Mouse (Mus musculus) liver, embryonic 16.5 days (tissue): ENCODE measurements around the gene Rorb. TPM values are rescaled to one million over a fixed set of nuclear protein-coding genes. Genes with fewer than 3 reads are reported as not detected.

Source experiments
- ATAC-seq: fragments of 200-750 bp; cut with Nextera tagmentation; 2 replicates; pipeline ENCODE4 v1.8.0; 2017; ENCODE audit warnings: low read depth, mild to moderate bottlenecking, moderate number of reproducible peaks, moderate library complexity
- H3K27ac ChIP-seq: fragments of 300-500 bp; sonication (generic); 2 replicates; pipeline ENCODE4 v1.5.1; 2014; ENCODE audit warnings: mild to moderate bottlenecking, low read length
- H3K27me3 ChIP-seq: fragments of 300-500 bp; sonication (generic); 2 replicates; pipeline ENCODE4 v1.6.1; 2014; ENCODE audit warnings: low read depth, low read length, mixed read lengths; ENCODE audit not compliant: control insufficient read depth, insufficient read depth
- H3K36me3 ChIP-seq: fragments of 300-500 bp; sonication (generic); 2 replicates; pipeline ENCODE4 v1.6.1; 2014; ENCODE audit warnings: mild to moderate bottlenecking; ENCODE audit not compliant: control insufficient read depth, insufficient read depth
- H3K4me1 ChIP-seq: fragments of 300-500 bp; sonication (generic); 2 replicates; pipeline ENCODE4 v1.6.1; 2014; ENCODE audit warnings: low read depth, low read length, mixed read lengths; ENCODE audit not compliant: control insufficient read depth
- H3K4me2 ChIP-seq: fragments of 300-500 bp; sonication (generic); 2 replicates; pipeline ENCODE4 v1.6.1; 2014; ENCODE audit warnings: low read depth, low read length, mixed read lengths
- H3K4me3 ChIP-seq: fragments of 300-500 bp; sonication (generic); 2 replicates; pipeline ENCODE4 v1.5.1; 2014; ENCODE audit warnings: low read depth, mild to moderate bottlenecking, low read length
- H3K9ac ChIP-seq: fragments of 300-500 bp; sonication (generic); 2 replicates; pipeline ENCODE4 v1.6.1; 2014; ENCODE audit warnings: low read depth, low read length
- H3K9me3 ChIP-seq: fragments of 300-500 bp; sonication (generic); replicated peaks from 2 replicates; pipeline ENCODE4 v1.6.1; 2016; ENCODE audit warnings: low read length; ENCODE audit not compliant: control insufficient read depth
- WGBS: fragments of 180-500 bp; shearing (Covaris S2); extraction: QIAGEN DNeasy Blood & Tissue Kit; methylation state at CpG from one replicate; pipeline ENCODE4 v1.1.7; 2014; ENCODE audit not compliant: insufficient replicate concordance; 5-methylcytosine and 5-hydroxymethylcytosine counted together
- polyA plus RNA-seq: library from polyadenylated mRNA; unstranded; fragments of >200 nt; fragmentation: Nextera tagmentation; extraction: Ambion mirVana; gene quantifications from 2 replicates; pipeline ENCODE4 v1.2.1, GENCODE M21; 2015

Rorb gene
- polyA plus RNA-seq, 1 experiment from 2014 or later, result 0.02 TPM

GRCm38 (mm10) chr19:19110011-19110768 lies 806 bp downstream of the Rorb start:
- under 1% methylated on average over 49 of the region's 49 CpGs for WGBS
- H3K9ac ChIP-seq, result no peak overlapping the region

GRCm38 (mm10) chr19:19108596-19109381 lies 2.2 kb downstream of the Rorb start:
- Histone ChIP-seq H3K4me3 (no peak overlapping the region), H3K36me3 (no peaks in the 10 kb centered on the region), H3K4me2 (no peak overlapping the region), H3K27ac (no peak overlapping the region), H3K9ac (no peak overlapping the region), H3K27me3 (peaks cover 32% of the 10 kb centered on the region), H3K9me3 (no peaks in the 10 kb centered on the region), H3K4me1 (no peaks in the 10 kb centered on the region; the same call in none of the 2 replicates)
- 19% methylated on average over 13 of the region's 13 CpGs for WGBS
- no peak for ATAC-seq

More at GRCm38 (mm10) chr19:19110011-19110768, 806 bp downstream of the Rorb start:
- Histone ChIP-seq H3K9me3 (no peaks in the 10 kb centered on the region), H3K4me1 (no peaks in the 10 kb centered on the region; the same call in none of the 2 replicates), H3K4me3 (peak overlapping the region; percentile 46), H3K4me2 (peak overlapping the region; percentile 70), H3K27ac (no peak overlapping the region), H3K36me3 (no peaks in the 10 kb centered on the region), H3K27me3 (peaks cover 32% of the 10 kb centered on the region)
- no peak for ATAC-seq

- Histone ChIP-seq H3K27ac (no peak overlapping the region), H3K4me1 (no peaks in the 10 kb centered on the region), H3K9ac (no peak overlapping the region), H3K4me3 (no peak overlapping the region), H3K27me3 (peaks cover 17% of the 10 kb centered on the region), H3K9me3 (no peaks in the 10 kb centered on the region), H3K36me3 (no peaks in the 10 kb centered on the region), H3K4me2 (no peak overlapping the region)
- no peak for ATAC-seq
- 57% methylated on average over 2 of the region's 2 CpGs for WGBS
Measured at GRCm38 (mm10) chr19:19104581-19104980, 6.4 kb downstream of the Rorb start.

GRCm38 (mm10) chr19:19097149-19097548 lies 13.8 kb downstream of the Rorb start:
- Histone ChIP-seq H3K4me2 (no peak overlapping the region), H3K4me3 (no peak overlapping the region), H3K4me1 (no peaks in the 10 kb centered on the region), H3K9me3 (no peaks in the 10 kb centered on the region), H3K36me3 (no peaks in the 10 kb centered on the region), H3K27ac (no peak overlapping the region), H3K27me3 (no peaks in the 10 kb centered on the region), H3K9ac (no peak overlapping the region)
- ATAC-seq, result no peak
- 66% methylated on average over 6 of the region's 6 CpGs for WGBS

GRCm38 (mm10) chr19:19089427-19089826 lies 21.6 kb downstream of the Rorb start:
- ATAC-seq, result no peak
- Histone ChIP-seq H3K27ac (no peak overlapping the region), H3K4me3 (no peak overlapping the region), H3K36me3 (no peaks in the 10 kb centered on the region), H3K4me1 (no peaks in the 10 kb centered on the region), H3K4me2 (no peak overlapping the region), H3K9me3 (no peaks in the 10 kb centered on the region), H3K27me3 (no peaks in the 10 kb centered on the region), H3K9ac (no peak overlapping the region)
- WGBS, result 62% methylated on average over 7 of the region's 7 CpGs

- H3K27me3 ChIP-seq, result no peaks in the 10 kb centered on the region
- no peaks in the 10 kb centered on the region for H3K36me3 ChIP-seq
- no peaks in the 10 kb centered on the region for H3K4me1 ChIP-seq
- H3K9me3 ChIP-seq, result no peaks in the 10 kb centered on the region
- ATAC-seq, result no peak
- WGBS, result 52% methylated on average over 8 of the region's 8 CpGs
- H3K4me3 ChIP-seq, result no peak overlapping the region
- H3K9ac ChIP-seq, result no peak overlapping the region
- no peak overlapping the region for H3K4me2 ChIP-seq
- H3K27ac ChIP-seq, result no peak overlapping the region
Measured at GRCm38 (mm10) chr19:19077880-19078279, 33.1 kb downstream of the Rorb start.

GRCm38 (mm10) chr19:19074756-19075155 lies 36.2 kb downstream of the Rorb start:
- WGBS, result 54% methylated on average over 6 of the region's 6 CpGs
- Histone ChIP-seq H3K4me1 (no peaks in the 10 kb centered on the region), H3K27ac (no peak overlapping the region), H3K36me3 (no peaks in the 10 kb centered on the region), H3K9ac (no peak overlapping the region), H3K9me3 (no peaks in the 10 kb centered on the region), H3K4me3 (no peak overlapping the region), H3K27me3 (no peaks in the 10 kb centered on the region), H3K4me2 (no peak overlapping the region)
- no peak for ATAC-seq

- Histone ChIP-seq H3K36me3 (no peaks in the 10 kb centered on the region), H3K9me3 (no peaks in the 10 kb centered on the region), H3K27me3 (no peaks in the 10 kb centered on the region), H3K9ac (no peak overlapping the region), H3K4me3 (no peak overlapping the region), H3K4me1 (no peaks in the 10 kb centered on the region), H3K27ac (no peak overlapping the region), H3K4me2 (no peak overlapping the region)
- no peak for ATAC-seq
- WGBS, result 51% methylated on average over 10 of the region's 10 CpGs
Measured at GRCm38 (mm10) chr19:19058710-19059398, 52.1 kb downstream of the Rorb start.
